Mouse (Mus musculus) embryonic stem cell, embryonic (primary cell): Measurements from ENCODE around the gene Gm19935.

Experiments used
- CTCF ChIA-PET, 4 experiments: fragments of 300-600 bp in 2 of 4; fragments of 350-600 bp in 2 of 4; sonication (Branson Sonifier 250); formaldehyde crosslinking; loops; one replicate each; lab custom pipeline; 2022; ENCODE audit warnings: inconsistent platforms in 2 of 4; lab: Charles Lee
- POLR2A ChIA-PET, 4 experiments: fragments of 300-600 bp in 2 of 4; fragments of 350-600 bp in 2 of 4; sonication (Branson Sonifier 250); formaldehyde crosslinking; loops; one replicate each; lab custom pipeline; 2022; ENCODE audit warnings: antibody characterized with exemption in 4 of 4, inconsistent platforms in 1 of 4; lab: Charles Lee

The Gm19935 gene

DNA sequence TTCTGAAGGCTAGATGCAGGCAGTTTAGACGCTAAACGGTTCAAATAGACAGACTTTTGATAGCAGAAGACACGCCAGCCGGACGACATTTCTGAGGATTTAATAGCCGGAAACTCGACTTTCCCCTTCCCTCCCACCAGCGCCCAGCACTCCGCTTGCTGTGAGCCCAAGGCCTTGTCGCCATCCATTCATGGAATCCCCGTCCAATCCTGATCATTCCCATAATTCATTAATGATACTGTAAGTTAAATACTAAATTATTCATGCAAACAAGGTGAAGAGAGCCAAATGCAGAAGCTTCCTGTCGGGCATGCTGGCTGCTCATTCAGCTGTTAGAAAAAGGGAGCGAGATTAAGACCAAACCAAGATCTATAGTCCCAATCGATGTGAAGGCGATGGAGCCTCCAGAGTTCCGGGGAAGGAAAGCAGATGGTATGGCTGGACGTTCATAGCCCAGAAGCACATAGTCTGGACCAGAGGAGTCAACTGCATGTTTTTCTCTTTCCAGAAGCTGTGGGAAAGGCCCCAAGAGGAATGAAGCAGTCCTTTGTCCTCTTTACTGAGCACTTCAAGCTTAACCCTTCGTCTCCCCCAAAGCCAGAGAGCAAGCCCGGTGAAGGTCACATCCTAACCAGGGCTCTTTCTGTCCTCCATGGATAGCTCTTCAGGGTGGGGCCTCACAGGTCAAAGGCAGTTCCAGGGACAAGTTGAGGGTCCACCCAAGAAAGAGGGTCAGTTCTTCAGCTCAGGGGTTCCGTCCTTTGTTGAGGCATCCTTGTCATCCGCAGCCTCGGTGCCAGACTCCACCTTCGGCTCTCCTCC lies 921 bp downstream of the Gm19935 start:
- CTCF ChIA-PET, result interaction anchor here in 2 of 4 experiments (0.6 to 3.0 kb wide), 7 partner anchors 9 to 1371 kb away, joined by 3 to 13 read pairs (median 4); partner anchors contain the start of gene Chd9 (in 1 of the 2)
- POLR2A ChIA-PET, result interaction anchor here in 3 of 4 experiments (0.6 to 4.1 kb wide), 12 partner anchors 9 to 110 kb away, joined by 3 to 35 read pairs (median 9); partner anchors contain the start of gene Chd9 (in 3 of the 3)

DNA sequence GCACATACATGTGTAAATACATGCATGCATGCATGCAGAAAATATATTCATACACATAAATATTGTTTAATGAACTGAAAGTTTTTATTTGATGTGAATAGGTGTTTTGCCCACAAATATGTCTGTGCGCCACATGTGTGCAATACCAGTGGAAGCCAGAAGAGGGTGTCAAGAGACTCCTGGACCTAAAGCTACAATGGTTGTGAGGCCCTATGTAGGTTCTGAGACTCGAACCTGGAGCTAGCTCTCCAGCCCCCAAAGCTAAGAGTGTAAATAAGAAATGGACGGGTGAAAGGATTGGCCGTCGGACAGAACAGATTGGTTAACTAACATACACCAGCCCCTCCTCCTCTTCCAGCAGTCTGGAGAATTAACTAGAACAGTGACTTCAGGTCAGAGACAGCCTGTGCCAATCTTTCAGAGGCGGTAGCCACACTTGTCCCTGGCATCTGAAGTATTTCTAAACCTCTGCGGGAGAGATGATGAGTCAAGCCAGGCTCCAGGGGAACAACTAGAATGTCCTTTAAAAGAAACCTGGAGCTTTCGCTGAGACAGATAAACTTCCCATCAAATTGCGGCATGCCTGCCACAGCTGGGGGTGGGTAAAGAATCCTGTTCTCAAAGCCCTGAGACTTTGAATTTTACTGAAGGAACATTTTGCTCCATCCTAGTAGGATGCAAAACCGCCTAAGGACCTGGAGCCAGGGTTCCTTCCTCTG lies 3.4 kb downstream of the Gm19935 start:
- CTCF ChIA-PET, result interaction anchor here (0.5 to 2.6 kb wide), 34 partner anchors 11 to 811 kb away, joined by 3 to 27 read pairs (median 4); partner anchors contain the start of gene Chd9 (in 4 of the 4)
- POLR2A ChIA-PET, result interaction anchor here (0.6 to 3.3 kb wide), 20 partner anchors 8 to 329 kb away, joined by 3 to 29 read pairs (median 5); partner anchors contain the start of gene Chd9 (in 2 of the 4)

DNA sequence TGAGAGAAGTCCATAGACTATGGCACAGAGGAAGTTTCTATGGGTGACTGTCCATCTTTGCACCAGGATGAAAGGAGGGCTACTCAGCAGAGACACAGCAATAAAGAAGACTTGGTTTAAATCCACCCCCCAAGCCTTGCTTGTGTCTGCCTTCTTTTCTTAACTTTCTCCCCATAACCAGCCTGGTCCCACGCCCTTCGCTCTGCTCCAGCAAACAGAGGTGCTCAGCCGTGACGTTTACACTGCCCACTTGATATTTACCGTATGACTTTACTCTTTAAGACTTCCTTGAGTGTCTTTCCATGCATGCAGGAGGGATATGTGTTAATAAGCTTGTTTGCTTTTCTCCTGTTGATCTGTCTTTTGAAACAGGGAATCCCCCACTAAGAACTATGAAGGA lies 17.7 kb downstream of the Gm19935 start:
- ChIA-PET POLR2A (no interaction called here), CTCF (no interaction called here)

DNA sequence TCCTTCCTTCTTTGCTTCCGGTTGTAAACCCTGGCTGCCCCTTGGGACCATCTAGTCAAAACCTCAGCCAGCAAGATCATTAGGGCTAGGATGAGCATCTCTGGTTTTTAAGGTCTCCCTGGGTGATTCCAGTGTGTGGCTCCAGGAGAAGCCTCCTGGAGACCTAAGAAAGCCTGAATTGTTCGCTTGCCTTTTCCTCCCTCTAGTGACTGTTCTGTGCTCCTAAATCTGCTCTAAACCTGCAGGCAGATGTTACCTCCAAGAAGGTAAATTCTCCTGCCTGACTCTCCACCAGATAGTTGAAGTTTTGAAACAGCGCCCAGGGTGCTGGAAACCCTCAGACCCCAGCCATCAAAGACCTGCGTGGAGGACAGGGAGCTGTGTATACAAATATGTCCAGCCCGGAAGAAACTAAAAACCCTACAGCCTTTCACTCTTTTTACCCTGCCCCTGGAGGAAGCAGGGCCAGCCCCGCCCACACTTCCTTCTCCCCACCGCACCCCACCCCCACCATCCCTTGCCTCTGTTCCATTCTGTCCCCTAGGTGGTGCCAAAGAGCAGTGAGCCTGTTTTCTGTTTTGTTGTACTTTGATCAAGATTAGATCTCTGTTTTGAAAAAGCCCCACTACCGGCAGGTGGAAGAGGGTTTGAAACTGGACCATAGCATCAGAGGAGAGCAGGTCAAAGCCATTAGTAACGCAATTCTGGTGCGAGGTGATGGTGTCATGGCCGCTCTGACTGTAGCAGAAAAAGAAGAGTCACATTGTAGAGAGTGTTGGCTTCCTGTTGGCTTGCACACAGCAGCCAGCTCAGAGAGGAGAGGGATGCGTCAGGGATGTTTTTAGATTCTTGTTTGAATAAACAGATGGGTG lies 22.0 kb downstream of the Gm19935 start:
- POLR2A ChIA-PET, result interaction anchor here in 3 of 4 experiments (0.6 to 1.4 kb wide), 7 partner anchors 9 to 339 kb away, joined by 3 to 5 read pairs (median 4); no protein-coding TSS in a partner anchor

DNA sequence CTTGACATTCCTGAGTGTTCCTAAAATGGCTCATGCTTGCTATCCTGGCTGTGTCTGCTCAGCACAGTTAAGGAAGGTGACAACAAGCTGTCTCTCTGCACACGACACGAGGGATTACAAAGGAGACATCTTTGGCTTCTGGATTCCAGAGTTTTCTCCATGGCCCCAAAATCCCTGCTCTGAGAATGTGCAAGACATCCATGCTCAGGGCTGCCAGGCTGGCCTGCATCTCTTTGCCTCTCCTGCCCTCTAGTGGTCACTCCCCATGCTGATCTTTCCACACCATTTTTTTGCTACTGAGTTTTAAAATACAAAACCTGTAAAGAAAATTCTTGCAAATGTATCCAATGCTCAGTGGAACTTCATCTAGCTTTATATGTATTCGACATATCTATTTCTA lies 23.5 kb downstream of the Gm19935 start:
- CTCF ChIA-PET, result interaction anchor here (0.7 to 1.5 kb wide), 11 partner anchors 19 to 944 kb away, joined by 3 to 7 read pairs (median 3); partner anchors contain the start of gene Chd9 (in 1 of the 4)
- POLR2A ChIA-PET, result interaction anchor here in 3 of 4 experiments (0.6 to 0.8 kb wide), 5 partner anchors 11 to 225 kb away, joined by 3 read pairs; no protein-coding TSS in a partner anchor

More for the DNA sequence above, 22.0 kb downstream of the Gm19935 start:
- CTCF ChIA-PET, result interaction anchor here (0.5 to 2.2 kb wide), 15 partner anchors 10 to 1225 kb away, joined by 3 to 8 read pairs (median 4); partner anchors contain the start of gene Chd9 (in 1 of the 4)

DNA sequence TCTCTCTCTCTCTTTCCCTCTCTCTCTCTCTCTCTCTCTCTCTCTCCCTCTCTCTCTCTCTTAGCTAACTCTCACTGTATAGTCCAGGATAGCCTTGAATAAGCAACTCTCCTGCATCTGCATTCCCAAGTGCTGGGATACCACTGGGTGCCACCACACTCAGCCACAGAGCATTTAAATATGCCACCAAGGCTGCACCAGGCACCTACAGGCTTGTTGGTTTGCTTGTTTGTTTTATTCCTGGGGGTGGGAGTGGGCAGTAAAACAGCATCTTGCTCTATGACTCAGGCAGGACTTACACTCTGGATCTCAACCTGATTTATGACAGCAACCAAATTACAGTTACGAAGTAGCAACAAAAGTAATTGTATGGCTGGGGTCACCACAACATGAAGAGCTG lies 25.6 kb downstream of the Gm19935 start:
- POLR2A ChIA-PET, result no interaction called here

DNA sequence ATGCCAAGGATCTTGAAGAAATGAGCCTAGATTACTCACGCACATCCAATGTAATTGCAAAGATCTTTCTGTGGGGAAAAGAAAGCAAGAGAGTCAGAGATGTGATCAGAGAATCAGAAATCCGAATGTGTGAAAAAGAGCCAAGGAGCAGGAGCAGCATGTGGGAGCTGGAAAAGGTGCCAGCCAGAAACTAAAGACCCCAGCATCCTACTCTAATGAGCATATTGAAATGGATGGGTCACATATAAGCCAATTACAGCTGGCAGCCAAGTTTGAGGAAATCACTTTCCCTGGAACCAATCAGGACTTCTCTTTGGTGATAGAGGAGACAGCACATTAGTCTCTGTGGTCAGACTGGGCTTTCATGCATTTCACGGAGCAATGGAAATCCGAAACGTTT lies 47.4 kb downstream of the Gm19935 start:
- CTCF ChIA-PET, result no interaction called here
- POLR2A ChIA-PET, result no interaction called here

More for the DNA sequence above, 25.6 kb downstream of the Gm19935 start:
- CTCF ChIA-PET, result no interaction called here
